Mouse (Mus musculus): ENCODE measurements around the gene Coq9. TPM values are rescaled to one million over a fixed set of nuclear protein-coding genes. Genes with fewer than 3 reads are reported as not detected.

Gene Coq9
- polyA plus RNA-seq, 1 experiment = 44.0 TPM

DNA sequence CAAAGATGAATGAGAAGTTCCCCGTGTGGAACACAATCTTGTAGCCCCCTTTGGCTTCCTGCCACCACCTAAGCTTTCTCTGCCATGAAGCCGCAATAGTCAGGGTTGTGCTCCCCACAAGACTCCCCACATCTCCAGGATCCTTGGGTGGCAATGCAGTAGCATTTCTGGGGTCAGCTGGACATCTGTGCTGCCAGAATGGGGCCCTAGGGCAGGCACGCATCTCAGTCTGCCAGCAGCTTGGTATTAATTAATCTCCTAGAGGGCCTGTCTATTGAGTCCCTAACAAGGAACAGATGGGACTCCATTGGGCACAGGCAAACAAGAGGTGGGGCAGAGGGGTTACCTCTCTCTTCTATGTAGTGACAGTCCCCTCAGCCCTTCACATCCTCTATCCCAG lies 34.0 kb downstream of the Coq9 start:
- no peaks in the 10 kb centered on the region for H3K27me3 ChIP-seq (ENCODE audit: control insufficient read depth, insufficient read depth, insufficient read length)
- TF ChIP-seq CEBPB (IDR thresholded peaks at IDR 0.05; ENCODE audit: low read depth) (no peak), MYOG (IDR thresholded peaks at IDR 0.05; ENCODE audit: control insufficient read depth, extremely low read depth, insufficient read length) (no peak), FOSL1 (IDR thresholded peaks at IDR 0.05; ENCODE audit: insufficient read depth, low read length, poor library complexity, severe bottlenecking) (no peak), CTCF (IDR thresholded peaks at IDR 0.05; ENCODE audit: control insufficient read depth, insufficient read depth, insufficient read length) (no peak), MYOD1 (IDR thresholded peaks at IDR 0.05; ENCODE audit: control insufficient read depth, insufficient read length, low read depth) (no peak), MAX (IDR thresholded peaks at IDR 0.05) (no peak), USF1 (IDR thresholded peaks at IDR 0.05; ENCODE audit: low read depth) (no peak)
- no peaks in the 10 kb centered on the region for H3K79me2 ChIP-seq (ENCODE audit: control insufficient read depth, insufficient read depth)
- H3K79me3 ChIP-seq (ENCODE audit: low read depth) = no peaks in the 10 kb centered on the region
- H3K36me3 ChIP-seq (ENCODE audit: control insufficient read depth, insufficient read depth) = no peaks in the 10 kb centered on the region
- H3K4me3 ChIP-seq (ENCODE audit: insufficient read depth, poor library complexity, severe bottlenecking) = no peak overlapping the region
- no peak overlapping the region for H3ac ChIP-seq (ENCODE audit: control insufficient read depth, insufficient read length, low read depth)

DNA sequence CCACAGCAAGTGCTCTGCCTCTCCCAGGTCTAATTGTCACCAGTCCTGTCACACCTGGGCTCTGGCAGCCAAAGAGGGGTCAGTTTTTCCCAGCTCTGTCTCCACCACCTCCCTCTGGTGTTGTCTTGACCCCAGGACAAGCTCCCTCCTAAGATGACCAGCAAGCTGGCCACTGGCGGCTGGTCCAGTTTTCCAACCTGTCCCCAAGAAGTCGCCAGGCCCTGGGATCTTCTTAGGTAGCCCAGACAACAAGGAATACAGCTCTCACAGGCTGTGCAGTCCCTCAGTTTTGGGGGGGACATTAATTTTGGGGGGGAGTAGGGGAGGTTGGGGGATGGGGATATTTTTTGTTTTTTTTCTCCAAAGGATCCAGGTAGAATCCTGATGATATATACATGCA lies 34.5 kb downstream of the Coq9 start:
- H3K27me3 ChIP-seq (ENCODE audit: control insufficient read depth, insufficient read depth, insufficient read length) = no peaks in the 10 kb centered on the region
- no peaks in the 10 kb centered on the region for H3K79me2 ChIP-seq (ENCODE audit: control insufficient read depth, insufficient read depth)
- H3K4me3 ChIP-seq (ENCODE audit: insufficient read depth, poor library complexity, severe bottlenecking) = no peak overlapping the region
- H3ac ChIP-seq (ENCODE audit: control insufficient read depth, insufficient read length, low read depth) = no peak overlapping the region
- H3K79me3 ChIP-seq (ENCODE audit: low read depth) = no peaks in the 10 kb centered on the region
- TF ChIP-seq MYOG (IDR thresholded peaks at IDR 0.05; ENCODE audit: control insufficient read depth, extremely low read depth, insufficient read length) (no peak), MYOD1 (IDR thresholded peaks at IDR 0.05; ENCODE audit: control insufficient read depth, insufficient read length, low read depth) (no peak), CTCF (IDR thresholded peaks at IDR 0.05; ENCODE audit: control insufficient read depth, insufficient read depth, insufficient read length) (no peak), CEBPB (IDR thresholded peaks at IDR 0.05; ENCODE audit: low read depth) (no peak)
- no peaks in the 10 kb centered on the region for H3K36me3 ChIP-seq (ENCODE audit: control insufficient read depth, insufficient read depth)

DNA sequence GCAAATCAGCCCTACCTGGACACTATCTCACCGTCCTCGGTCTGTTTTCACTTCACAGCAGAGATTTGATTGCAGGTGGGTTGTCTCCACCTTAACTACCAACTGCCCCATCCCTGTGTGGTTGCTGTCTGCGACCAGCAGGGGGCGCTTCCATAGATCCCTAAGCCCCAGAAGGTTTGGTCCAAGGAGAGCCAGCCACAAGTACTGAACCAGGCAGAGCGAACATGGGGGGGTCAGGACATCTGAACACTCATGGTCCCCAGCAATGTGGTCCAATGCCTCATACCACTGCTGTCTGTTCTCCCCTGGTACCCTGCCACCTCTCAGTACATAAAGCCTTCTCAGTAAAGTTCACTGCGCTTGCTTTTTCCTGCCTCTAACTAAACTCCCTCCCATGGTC lies 36.2 kb downstream of the Coq9 start:
- TF ChIP-seq CTCF (IDR thresholded peaks at IDR 0.05; ENCODE audit: control insufficient read depth, insufficient read depth, insufficient read length) (peak; percentile 78), CEBPB (IDR thresholded peaks at IDR 0.05; ENCODE audit: low read depth) (no peak), MYOG (IDR thresholded peaks at IDR 0.05; ENCODE audit: control insufficient read depth, extremely low read depth, insufficient read length) (no peak)
- Histone ChIP-seq H3ac (ENCODE audit: control insufficient read depth, insufficient read length, low read depth) (no peak overlapping the region), H3K79me3 (ENCODE audit: low read depth) (no peaks in the 10 kb centered on the region), H3K27me3 (ENCODE audit: control insufficient read depth, insufficient read depth, insufficient read length) (no peaks in the 10 kb centered on the region), H3K36me3 (ENCODE audit: control insufficient read depth, insufficient read depth) (no peaks in the 10 kb centered on the region), H3K79me2 (ENCODE audit: control insufficient read depth, insufficient read depth) (no peaks in the 10 kb centered on the region), H3K4me3 (ENCODE audit: insufficient read depth, poor library complexity, severe bottlenecking) (no peak overlapping the region)

DNA sequence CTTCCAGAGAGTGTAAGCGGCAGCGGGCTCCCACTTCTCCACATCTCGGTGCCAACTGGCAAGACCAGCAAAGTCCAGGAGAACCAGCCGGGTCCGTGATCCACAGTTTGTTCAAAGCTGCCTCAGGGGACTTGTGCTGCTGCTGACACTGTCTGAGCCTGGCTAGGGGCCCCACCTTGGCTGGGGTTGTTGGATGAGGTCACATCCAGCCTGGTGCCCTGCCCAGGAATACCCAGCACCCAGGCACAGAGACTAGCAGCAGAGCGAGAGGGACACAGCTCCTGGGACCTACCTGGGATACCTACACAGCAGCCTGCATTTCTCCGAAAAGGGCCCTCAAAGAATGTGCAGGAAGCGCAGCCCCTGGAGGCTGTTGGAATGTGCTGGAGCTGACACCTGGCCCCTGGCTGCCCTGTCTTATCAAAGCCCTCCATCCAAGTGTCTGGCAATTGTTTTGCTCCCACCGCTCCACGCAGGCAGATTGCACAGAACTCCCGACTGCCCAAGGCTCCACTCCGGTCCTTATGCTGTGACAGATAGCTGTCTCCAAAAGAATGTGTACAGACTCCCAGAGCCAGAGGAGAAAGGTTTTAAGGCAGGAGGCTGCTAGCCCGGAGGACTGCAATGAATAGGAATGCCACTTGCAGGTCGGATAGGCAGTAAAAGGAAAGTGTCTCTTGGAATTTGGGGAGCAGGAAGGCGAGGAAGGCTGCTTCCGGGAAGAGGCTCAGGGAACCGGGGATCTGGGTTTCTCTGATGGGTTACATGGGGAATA lies 37.2 kb downstream of the Coq9 start:
- Histone ChIP-seq H3K79me2 (ENCODE audit: control insufficient read depth, insufficient read depth) (no peaks in the 10 kb centered on the region), H3K4me3 (ENCODE audit: insufficient read depth, poor library complexity, severe bottlenecking) (peak overlapping the region; percentile 31), H3K36me3 (ENCODE audit: control insufficient read depth, insufficient read depth) (no peaks in the 10 kb centered on the region), H3ac (ENCODE audit: control insufficient read depth, insufficient read length, low read depth) (peak overlapping the region; percentile 65), H3K27me3 (ENCODE audit: control insufficient read depth, insufficient read depth, insufficient read length) (no peaks in the 10 kb centered on the region), H3K79me3 (ENCODE audit: low read depth) (no peaks in the 10 kb centered on the region)
- no peak for TF ChIP-seq MYOG (IDR thresholded peaks at IDR 0.05; ENCODE audit: control insufficient read depth, extremely low read depth, insufficient read length)
- TF ChIP-seq FOSL1 (IDR thresholded peaks at IDR 0.05; ENCODE audit: insufficient read depth, low read length, poor library complexity, severe bottlenecking) = no peak
- TF ChIP-seq CTCF (IDR thresholded peaks at IDR 0.05; ENCODE audit: control insufficient read depth, insufficient read depth, insufficient read length) = no peak
- no peak for TF ChIP-seq USF1 (IDR thresholded peaks at IDR 0.05; ENCODE audit: low read depth)
- TF ChIP-seq MAX (IDR thresholded peaks at IDR 0.05) = no peak
- no peak for TF ChIP-seq MYOD1 (IDR thresholded peaks at IDR 0.05; ENCODE audit: control insufficient read depth, insufficient read length, low read depth)
- no peak for TF ChIP-seq CEBPB (IDR thresholded peaks at IDR 0.05; ENCODE audit: low read depth)

DNA sequence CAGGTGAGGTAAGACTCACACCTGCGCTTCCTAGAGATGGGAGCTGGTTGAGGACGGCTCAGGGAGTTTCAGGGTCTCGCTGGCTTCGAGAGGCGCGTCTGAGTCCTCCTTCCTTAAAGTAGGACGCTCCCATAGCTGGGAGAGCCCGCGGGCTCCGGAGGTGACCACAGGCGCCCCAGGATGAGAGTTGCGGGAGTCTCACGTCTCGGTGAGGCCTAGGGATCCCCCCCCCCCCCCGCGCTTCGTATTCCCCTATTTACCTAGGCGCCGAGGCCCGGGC lies 37.7 kb downstream of the Coq9 start:
- no peaks in the 10 kb centered on the region for H3K79me2 ChIP-seq (ENCODE audit: control insufficient read depth, insufficient read depth)
- H3K36me3 ChIP-seq (ENCODE audit: control insufficient read depth, insufficient read depth) = no peaks in the 10 kb centered on the region
- H3K4me3 ChIP-seq (ENCODE audit: insufficient read depth, poor library complexity, severe bottlenecking) = peak overlapping the region; percentile 31
- H3ac ChIP-seq (ENCODE audit: control insufficient read depth, insufficient read length, low read depth) = peak overlapping the region; percentile 65
- no peak for TF ChIP-seq MYOG (IDR thresholded peaks at IDR 0.05; ENCODE audit: control insufficient read depth, extremely low read depth, insufficient read length)
- TF ChIP-seq MYOD1 (IDR thresholded peaks at IDR 0.05; ENCODE audit: control insufficient read depth, insufficient read length, low read depth) = no peak
- TF ChIP-seq USF1 (IDR thresholded peaks at IDR 0.05; ENCODE audit: low read depth) = no peak
- no peak for TF ChIP-seq MAX (IDR thresholded peaks at IDR 0.05)
- no peak for TF ChIP-seq CEBPB (IDR thresholded peaks at IDR 0.05; ENCODE audit: low read depth)
- no peak for TF ChIP-seq CTCF (IDR thresholded peaks at IDR 0.05; ENCODE audit: control insufficient read depth, insufficient read depth, insufficient read length)
- TF ChIP-seq FOSL1 (IDR thresholded peaks at IDR 0.05; ENCODE audit: insufficient read depth, low read length, poor library complexity, severe bottlenecking) = no peak
- H3K79me3 ChIP-seq (ENCODE audit: low read depth) = no peaks in the 10 kb centered on the region
- no peaks in the 10 kb centered on the region for H3K27me3 ChIP-seq (ENCODE audit: control insufficient read depth, insufficient read depth, insufficient read length)

DNA sequence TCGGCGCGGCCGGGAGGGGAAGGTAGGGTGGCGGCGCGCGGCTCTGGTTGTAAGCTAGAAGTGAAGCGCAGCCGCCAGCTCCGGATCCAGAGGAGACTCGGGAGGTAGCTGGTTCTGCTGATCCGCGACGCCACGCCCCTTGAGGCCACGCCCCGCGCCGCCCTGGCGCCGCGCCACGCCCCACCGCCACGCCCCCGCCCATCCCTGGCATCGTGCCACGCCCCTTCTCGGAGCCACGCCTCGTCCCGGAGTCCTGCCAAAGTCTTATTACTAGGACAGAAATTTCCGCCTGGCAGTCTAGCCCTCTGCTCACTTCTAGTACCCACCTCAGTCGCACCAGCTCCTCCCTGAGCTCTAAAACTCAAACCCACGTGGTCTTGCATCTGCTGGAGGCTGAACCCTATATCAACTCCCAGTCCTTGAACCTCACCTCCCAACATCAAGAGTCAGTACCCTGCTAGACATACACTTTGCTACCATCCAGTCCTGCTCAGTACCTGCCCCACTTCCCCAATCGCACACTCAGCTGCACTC lies 38.1 kb downstream of the Coq9 start, which contains the start of gene Dok4:
Gene Dok4, minus strand, starts transcription at position 134 of the 534 bp plus-strand sequence.
- peak within 1 kb of the TSS; percentile 65 for H3ac ChIP-seq (ENCODE audit: control insufficient read depth, insufficient read length, low read depth)
- H3K36me3 ChIP-seq (ENCODE audit: control insufficient read depth, insufficient read depth) = no peaks in the 10 kb centered on the region
- TF ChIP-seq CTCF (IDR thresholded peaks at IDR 0.05; ENCODE audit: control insufficient read depth, insufficient read depth, insufficient read length) (no peak), USF1 (IDR thresholded peaks at IDR 0.05; ENCODE audit: low read depth) (peak; percentile 36)
- peak within 1 kb of the TSS; percentile 31 for H3K4me3 ChIP-seq (ENCODE audit: insufficient read depth, poor library complexity, severe bottlenecking)
- H3K79me2 ChIP-seq (ENCODE audit: control insufficient read depth, insufficient read depth) = no peaks in the 10 kb centered on the region
- H3K79me3 ChIP-seq (ENCODE audit: low read depth) = no peaks in the 10 kb centered on the region
- H3K27me3 ChIP-seq (ENCODE audit: control insufficient read depth, insufficient read depth, insufficient read length) = no peaks in the 10 kb centered on the region

All from C2C12 (cell line).